Mouse (Mus musculus) frontal cortex, postnatal 10 days (tissue): Measurements from ENCODE around the gene Pogz.
A peak's percentile ranks its signal among the peaks of the same experiment; 100 is the strongest.

Experiments
- DNase-seq, 2 experiments: peaks; one replicate each; pipeline ENCODE4 v3.0.0; 2022; ENCODE audit warnings: low spot score in 2 of 2, mixed read lengths in 1 of 2

Pogz gene

GRCm38 (mm10) chr3:94837183-94837890 lies at the start of gene Pogz:
Gene Pogz (plus strand): TSS chr3:94837567.
- DNase-seq: peak; percentile 94

GRCm38 (mm10) chr3:94789071-94789470 lies 48.3 kb upstream of the Pogz start:
- no peak for DNase-seq

- no peak for DNase-seq
These were observed 47.9 kb upstream of the Pogz start for GRCm38 (mm10) chr3:94789516-94789915.

- DNase-seq: no peak
These were observed 45.1 kb upstream of the Pogz start for GRCm38 (mm10) chr3:94792258-94792657.

DNA sequence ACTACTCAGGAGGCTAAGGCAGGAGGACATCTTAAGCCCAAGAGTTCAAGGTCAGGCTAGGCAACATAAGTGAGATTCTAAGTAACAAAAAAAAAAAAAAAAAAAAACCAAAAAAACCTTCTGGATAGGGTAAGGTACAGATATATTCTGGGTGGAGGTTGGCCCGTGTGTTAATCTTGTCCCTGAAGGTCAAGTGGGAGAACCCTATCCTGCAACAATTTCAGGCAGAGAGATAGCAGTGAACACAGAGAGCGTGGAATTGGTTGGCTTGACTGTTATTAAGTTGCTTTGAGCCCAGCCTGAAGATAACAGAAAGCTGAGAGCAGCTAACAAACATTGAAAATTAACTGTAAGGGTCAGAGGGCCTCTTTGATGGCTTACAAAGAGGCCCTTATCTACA lies 43.7 kb upstream of the Pogz start:
- no peak for DNase-seq

DNA sequence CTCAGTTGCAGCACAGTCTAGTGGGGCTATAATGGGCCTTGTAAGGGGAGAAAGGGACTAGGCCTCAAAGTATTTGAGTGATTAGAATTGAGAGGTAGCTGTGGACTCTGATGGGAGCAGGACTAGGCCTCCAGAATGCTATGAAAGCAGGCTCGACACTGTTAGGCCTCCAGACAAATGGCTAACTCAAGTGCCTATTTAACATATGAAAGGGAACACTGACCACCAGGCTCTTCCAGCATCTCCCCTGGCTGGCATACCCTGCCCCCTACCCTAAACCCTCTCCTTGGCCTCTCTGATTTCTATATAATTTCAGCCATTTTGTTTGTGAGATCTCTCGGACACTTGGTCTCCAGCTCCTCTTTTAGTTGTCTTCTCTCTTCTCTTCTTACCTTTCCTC lies 43.0 kb upstream of the Pogz start:
- no peak for DNase-seq

DNA sequence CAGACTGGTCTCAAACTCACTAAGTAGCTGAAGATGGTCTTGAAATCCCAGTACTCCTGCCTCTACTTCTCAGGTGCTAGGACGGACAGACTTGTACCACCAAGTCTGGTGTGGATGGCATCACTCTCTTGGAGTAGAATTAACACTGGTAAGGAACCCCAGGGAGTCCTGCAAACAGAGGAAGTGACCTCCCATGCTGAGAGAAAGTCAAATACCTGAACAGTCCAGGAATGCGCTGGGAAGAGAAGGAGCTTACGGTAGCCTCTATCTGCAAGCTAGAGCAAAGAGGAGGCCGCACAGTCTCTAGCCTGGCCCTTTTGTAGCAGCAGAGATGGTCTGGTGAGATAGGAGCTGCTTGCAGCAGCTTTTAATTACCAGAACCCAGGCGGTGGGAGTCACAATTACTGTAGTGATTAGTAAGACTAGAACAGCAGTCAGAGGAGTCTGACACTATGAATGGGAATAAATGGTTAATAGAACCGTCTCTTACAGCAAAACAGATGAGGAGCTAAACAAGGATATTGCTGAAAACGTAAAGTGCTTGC lies 41.7 kb upstream of the Pogz start:
- DNase-seq: no peak

GRCm38 (mm10) chr3:94796181-94796580 lies 41.2 kb upstream of the Pogz start:
- DNase-seq: no peak

DNA sequence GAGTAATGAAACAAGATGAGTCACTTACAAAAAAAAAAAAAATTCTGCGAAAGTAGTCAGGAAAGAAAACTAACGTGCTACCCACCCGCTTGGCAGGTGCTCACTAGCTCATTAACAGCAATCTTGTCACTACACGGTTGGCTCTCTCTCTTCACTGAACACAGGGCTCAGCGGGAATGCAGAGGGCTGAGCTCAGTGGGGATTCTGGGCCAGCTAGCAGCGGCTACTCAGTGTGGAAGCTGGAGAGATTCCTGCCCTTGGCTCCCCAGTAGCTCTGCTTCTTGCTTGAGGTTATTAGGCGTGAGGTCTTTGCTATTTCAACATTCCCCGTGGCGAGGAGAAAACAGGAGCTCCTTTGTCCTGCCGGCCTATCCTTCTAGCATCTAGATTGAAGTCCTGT lies 33.2 kb upstream of the Pogz start:
- no peak for DNase-seq

DNA sequence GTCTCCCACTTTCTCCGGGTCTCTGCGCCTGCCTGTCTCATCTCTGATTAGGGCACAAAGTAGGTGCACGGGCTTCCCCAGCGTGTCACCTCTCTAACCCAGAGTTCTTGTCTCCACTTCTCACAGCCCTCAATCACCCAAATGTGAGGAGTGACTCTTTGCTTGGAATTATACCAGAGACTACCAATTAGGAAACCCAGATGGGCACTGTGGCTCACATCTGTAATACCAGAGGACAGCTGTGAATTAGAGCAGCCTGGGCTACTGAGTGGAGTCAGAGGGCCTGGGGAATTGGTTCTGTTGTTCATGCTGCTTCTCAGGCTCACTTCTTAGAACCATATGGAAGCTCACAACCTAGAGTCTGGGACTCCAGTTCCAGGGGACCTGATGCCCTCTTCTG lies 32.4 kb upstream of the Pogz start:
- no peak for DNase-seq

GRCm38 (mm10) chr3:94808296-94808695 lies 29.1 kb upstream of the Pogz start:
- DNase-seq: no peak

- DNase-seq: no peak
These were observed 25.7 kb upstream of the Pogz start for GRCm38 (mm10) chr3:94811628-94812027.

GRCm38 (mm10) chr3:94813651-94814050 lies 23.7 kb upstream of the Pogz start:
- DNase-seq: no peak

- no peak for DNase-seq
These were observed 23.3 kb upstream of the Pogz start for GRCm38 (mm10) chr3:94814063-94814462.

- DNase-seq: no peak
These were observed 22.7 kb upstream of the Pogz start for GRCm38 (mm10) chr3:94814663-94815062.

GRCm38 (mm10) chr3:94815603-94816002 lies 21.8 kb upstream of the Pogz start:
- no peak for DNase-seq

- DNase-seq: no peak
These were observed 19.6 kb upstream of the Pogz start for GRCm38 (mm10) chr3:94817731-94818130.

- DNase-seq: no peak
These were observed 17.6 kb upstream of the Pogz start for GRCm38 (mm10) chr3:94819452-94820425.

GRCm38 (mm10) chr3:94821008-94821638 lies 16.2 kb upstream of the Pogz start:
- peak in 1 of 2 experiments; percentile 16 for DNase-seq

DNA sequence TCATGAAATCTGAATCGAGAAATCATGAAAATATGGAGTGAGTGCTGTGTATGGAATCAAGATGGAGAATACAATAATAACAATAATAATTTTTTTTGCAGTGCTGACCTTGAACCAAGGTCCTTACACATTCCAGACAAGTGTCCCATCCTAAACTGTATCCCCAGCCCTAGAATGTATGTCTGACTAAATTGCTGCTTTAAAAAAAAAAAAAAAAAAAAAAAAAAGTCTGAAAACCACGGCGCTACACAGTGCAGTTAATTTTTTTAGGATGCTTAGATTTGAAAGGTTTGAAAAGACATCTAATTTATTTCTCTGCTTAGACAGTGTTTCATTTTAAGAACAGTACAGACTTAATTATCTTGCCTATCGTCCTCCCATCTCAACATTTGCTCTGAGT lies 15.3 kb upstream of the Pogz start:
- DNase-seq: no peak

DNA sequence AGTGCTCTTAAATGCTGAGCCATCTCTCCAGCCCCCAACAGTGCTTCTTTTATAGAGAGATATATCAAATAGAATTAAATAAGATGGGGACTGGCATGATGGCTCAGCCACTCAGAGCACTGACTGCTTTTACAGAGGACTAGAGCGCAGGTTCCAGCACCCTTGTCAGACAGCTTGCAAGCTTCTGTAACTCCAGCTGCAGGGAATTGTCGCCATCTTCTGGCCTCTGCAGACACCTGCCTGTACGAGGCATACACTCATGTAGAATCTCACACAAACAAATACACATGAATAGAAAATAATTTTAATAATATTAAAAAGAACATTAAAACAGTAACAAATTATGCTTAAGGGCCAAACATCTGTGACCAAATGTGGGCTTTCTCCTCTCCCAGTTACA lies 13.3 kb upstream of the Pogz start:
- no peak for DNase-seq

DNA sequence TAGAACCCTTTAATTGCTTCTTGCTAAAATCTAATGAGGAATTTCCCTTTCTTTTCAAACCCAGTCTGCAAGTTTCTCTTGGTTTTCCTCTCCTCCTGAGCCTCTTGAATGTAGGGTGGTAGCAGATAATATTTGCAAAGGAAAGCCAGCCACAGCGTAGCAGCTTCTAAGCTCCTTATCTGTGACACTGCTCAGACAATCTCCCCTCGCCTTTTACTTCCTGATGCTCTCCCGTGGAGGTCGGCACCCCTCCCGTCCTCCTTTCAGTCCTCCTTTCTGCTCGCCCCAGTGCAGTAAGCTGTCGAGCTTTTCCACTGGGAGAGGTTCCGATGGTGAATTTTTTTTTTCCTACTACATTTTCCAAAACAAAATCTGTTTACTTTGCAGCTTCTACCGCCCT lies 5.3 kb upstream of the Pogz start:
- no peak for DNase-seq
